Mouse (Mus musculus): ENCODE data around the gene Mpzl2.

DNA sequence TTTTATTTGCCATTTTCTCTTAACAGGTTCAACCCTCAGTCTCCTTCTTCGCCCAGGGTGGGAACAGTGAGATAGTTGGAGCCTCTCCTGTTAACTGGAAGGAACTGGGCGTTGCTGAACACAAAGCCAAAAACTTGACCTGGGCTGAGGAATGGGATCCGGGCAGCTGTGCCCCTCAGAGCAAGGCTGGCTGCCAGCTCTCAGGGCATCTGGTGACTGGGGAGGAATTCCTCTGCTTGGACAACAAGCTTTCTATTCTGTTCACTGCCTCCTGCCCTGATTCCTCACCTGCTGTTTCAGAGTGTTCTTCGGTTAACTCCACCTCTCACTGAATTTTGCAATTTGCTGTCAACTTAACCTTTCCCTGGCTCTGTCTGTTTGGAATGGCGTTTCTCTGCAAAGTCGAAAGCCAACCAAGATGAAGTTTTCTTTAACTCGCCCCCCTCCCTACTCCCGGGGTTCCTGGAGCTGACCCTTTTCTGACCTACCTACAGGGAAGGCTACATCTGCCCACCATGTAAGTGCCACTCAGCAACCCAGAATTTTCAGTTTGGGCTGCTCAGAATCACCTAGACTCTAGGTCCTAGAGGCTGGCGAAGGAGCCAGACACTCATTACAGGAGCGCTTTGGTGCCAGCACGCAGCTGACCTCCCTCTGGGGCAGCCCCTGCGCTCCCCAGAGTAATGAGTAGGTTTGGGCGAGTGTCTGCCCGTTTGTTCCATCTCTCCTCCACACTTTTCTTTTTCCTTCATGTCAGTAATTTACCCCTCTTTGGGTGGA is 657 bp downstream of the Mpzl2 start:
- no peak for TF ChIP-seq CHD2 (IDR thresholded peaks at IDR 0.05; ENCODE audit: low read depth, low read length)
- TF ChIP-seq MAFK (IDR thresholded peaks at IDR 0.05; ENCODE audit: insufficient read depth, low read depth, low read length) = no peak

Measured in ES-E14 (cell line).